Mouse (Mus musculus) midbrain, embryonic 11.5 days (tissue): Measurements from ENCODE around the gene Myh9. TPM values are rescaled to one million over a fixed set of nuclear protein-coding genes. Genes with fewer than 3 reads are reported as not detected.
"Not testable (repeated sequence)": the region's sequence is repeated elsewhere in the genome, so short reads cannot be mapped to it uniquely, and the experiment has no call there.

Experiments used
- ATAC-seq: fragments of 200-750 bp; cut with Nextera tagmentation; 2 replicates; pipeline ENCODE4 v1.8.0; 2017; ENCODE audit warnings: moderate TSS enrichment, moderate library complexity; ENCODE audit not compliant: low FRiP score
- DNase-seq: peaks from one replicate; pipeline ENCODE4 v3.0.0; 2015; ENCODE audit warnings: low spot score; ENCODE audit errors: missing footprints
- H3K27ac ChIP-seq: fragments of 300-500 bp; sonication (generic); 2 replicates; pipeline ENCODE4 v1.5.1; 2014; ENCODE audit warnings: low read depth, low read length
- H3K27me3 ChIP-seq: fragments of 300-500 bp; sonication (generic); 2 replicates; pipeline ENCODE4 v1.6.1; 2014; ENCODE audit warnings: mild to moderate bottlenecking, low read length, moderate library complexity, mixed read lengths; ENCODE audit not compliant: control insufficient read depth, insufficient read depth
- H3K36me3 ChIP-seq: fragments of 300-500 bp; sonication (generic); 2 replicates; pipeline ENCODE4 v1.6.1; 2014; ENCODE audit warnings: mild to moderate bottlenecking, low read length, moderate library complexity, mixed read lengths; ENCODE audit not compliant: control insufficient read depth, insufficient read depth
- H3K4me1 ChIP-seq: fragments of 300-500 bp; sonication (generic); 2 replicates; pipeline ENCODE4 v1.6.1; 2014; ENCODE audit warnings: low read length; ENCODE audit not compliant: control insufficient read depth, insufficient read depth
- H3K4me2 ChIP-seq: fragments of 300-500 bp; sonication (generic); 2 replicates; pipeline ENCODE4 v1.6.1; 2014; ENCODE audit warnings: mild to moderate bottlenecking, moderate library complexity
- H3K4me3 ChIP-seq: fragments of 300-500 bp; sonication (generic); 2 replicates; pipeline ENCODE4 v1.5.1; 2014; ENCODE audit warnings: low read depth, low read length
- H3K9ac ChIP-seq: fragments of 300-500 bp; sonication (generic); 2 replicates; pipeline ENCODE4 v1.6.1; 2014; ENCODE audit warnings: low read length
- H3K9me3 ChIP-seq: fragments of 300-500 bp; sonication (generic); 2 replicates; pipeline ENCODE4 v1.6.1; 2016; ENCODE audit warnings: low read length; ENCODE audit not compliant: control insufficient read depth
- WGBS: fragments of 180-500 bp; shearing (Covaris S2); extraction: QIAGEN DNeasy Blood & Tissue Kit; methylation state at CpG from one replicate; pipeline ENCODE4 v1.1.7; 2014; 5-methylcytosine and 5-hydroxymethylcytosine counted together
- polyA plus RNA-seq: library from polyadenylated mRNA; unstranded; fragments of >200 nt; fragmentation: Nextera tagmentation; extraction: Ambion mirVana; gene quantifications from 2 replicates; pipeline ENCODE4 v1.2.1, GENCODE M21; 2014

The Myh9 gene
- polyA plus RNA-seq, 1 experiment from 2014 or later = 19.6 TPM

- not testable (repeated sequence) for H3K4me3 ChIP-seq, H3K4me2 ChIP-seq, DNase-seq, H3K36me3 ChIP-seq, ATAC-seq, H3K27me3 ChIP-seq, H3K9ac ChIP-seq, H3K27ac ChIP-seq, H3K9me3 ChIP-seq, H3K4me1 ChIP-seq
- 22% methylated on average over 2 of the region's 10 CpGs for WGBS
These were observed 117.6 kb downstream of the Myh9 start for GRCm38 (mm10) chr15:77724208-77724911.

GRCm38 (mm10) chr15:77721509-77721908 lies 120.5 kb downstream of the Myh9 start:
- no CpG with 5 or more reads among the region's 3 CpGs for WGBS
- H3K4me1 ChIP-seq, H3K27me3 ChIP-seq, H3K9ac ChIP-seq, H3K9me3 ChIP-seq, DNase-seq, H3K4me3 ChIP-seq, ATAC-seq, H3K27ac ChIP-seq, H3K36me3 ChIP-seq, H3K4me2 ChIP-seq: not testable (repeated sequence)

- not testable (repeated sequence) for DNase-seq, H3K9ac ChIP-seq, H3K27ac ChIP-seq, ATAC-seq, H3K4me3 ChIP-seq, H3K4me2 ChIP-seq, H3K27me3 ChIP-seq, H3K9me3 ChIP-seq, H3K4me1 ChIP-seq, H3K36me3 ChIP-seq
- WGBS = 89% methylated on average over 2 of the region's 6 CpGs
These were observed 123.7 kb downstream of the Myh9 start for GRCm38 (mm10) chr15:77718240-77718639.

Other genes with a start within 250 kb of the Myh9 start
- 0.29 TPM in 1 of 2 replicates, not detected in the other for gene Apol10b, start 246.1 kb downstream of the Myh9 start, polyA plus RNA-seq
- gene Gm36245, start 242.9 kb downstream of the Myh9 start, polyA plus RNA-seq = not detected in 2 replicates
- gene Apol11b, start 198.9 kb downstream of the Myh9 start, polyA plus RNA-seq = not detected in 2 replicates
- gene Apol7e, start 143.3 kb downstream of the Myh9 start, polyA plus RNA-seq = not detected in 2 replicates
- gene Apol9b, start 113.1 kb downstream of the Myh9 start, polyA plus RNA-seq = not detected in 2 replicates
- gene Apol8, start 85.2 kb downstream of the Myh9 start, polyA plus RNA-seq = 0.11 and 0.34 TPM in 2 replicates
- gene Txn2, start 86.8 kb upstream of the Myh9 start, polyA plus RNA-seq = 242 and 255 TPM in 2 replicates
- gene Foxred2, start 114.5 kb upstream of the Myh9 start, polyA plus RNA-seq = 5.0 and 6.1 TPM in 2 replicates
- 256 and 259 TPM in 2 replicates for gene Eif3d, start 128.6 kb upstream of the Myh9 start, polyA plus RNA-seq